ENCODE assay signal across 36 mouse cellular contexts in the genomic region with DNA sequence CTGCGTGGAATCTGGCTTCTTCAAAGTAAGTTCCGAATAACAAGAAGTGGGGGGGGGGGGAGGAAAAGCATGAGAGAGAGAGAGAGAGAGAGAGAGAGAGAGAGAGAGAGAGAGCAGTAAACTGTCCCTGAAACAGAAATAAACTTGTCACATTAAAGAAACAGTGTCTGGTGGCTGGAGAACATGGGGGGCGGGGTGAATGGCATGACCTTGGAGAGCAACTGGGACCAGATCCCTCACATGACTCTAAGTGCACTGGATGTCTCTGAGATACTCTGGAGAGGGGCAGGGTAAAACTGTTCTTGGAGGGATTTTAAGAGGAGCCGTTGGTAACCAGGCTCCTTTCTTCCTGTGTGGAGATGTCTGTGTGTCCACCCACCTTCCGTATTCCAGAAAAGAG. TPM values are rescaled to one million over a fixed set of nuclear protein-coding genes. Genes with fewer than 3 reads are reported as not detected.
DNase-seq lines count a peak whose midpoint lies in the region; ATAC-seq and TF ChIP-seq lines count a peak whose summit lies in the region.
"Had no signal": no experiment of that assay in that cellular context is flagged by ENCODE, and none has a peak within 500 bp of the region (broad histone marks: within the 10 kb centered on the region; RNA-seq: fewer than 3 reads in every experiment).

No protein-coding gene starts in this region.

- no peak for ATAC-seq in heart, embryonic 13.5 days (ENCODE audit: extremely low read depth, insufficient number of reproducible peaks, low FRiP score, low TSS enrichment)
- peak; percentile 13; the same call in 1 of the 2 replicates for ATAC-seq in lung, embryonic 14.5 days (ENCODE audit: insufficient read depth)
- peak; percentile 9; the same call in 1 of the 2 replicates for ATAC-seq in lung, postnatal 0 days
- ATAC-seq in hindbrain, embryonic 13.5 days (ENCODE audit: low FRiP score): no peak
- ATAC-seq: forebrain, embryonic 14.5 days; hindbrain, embryonic 16.5 days; intestine, embryonic 15.5 days; liver, postnatal 0 days; midbrain, embryonic 13.5 days; Patski had no signal

- no peak for TF ChIP-seq CTCF in lung, embryonic 14.5 days (IDR thresholded peaks at IDR 0.05; ENCODE audit: low read depth)
- TF ChIP-seq CTCF in lung, postnatal 0 days (IDR thresholded peaks at IDR 0.05): no peak

- H3K36me3 ChIP-seq in heart, embryonic 13.5 days: no peaks in the 10 kb centered on the region
- H3K36me3 ChIP-seq in lung, embryonic 14.5 days (ENCODE audit: insufficient read depth): no peaks in the 10 kb centered on the region
- no peaks in the 10 kb centered on the region for H3K36me3 ChIP-seq in lung, postnatal 0 days (ENCODE audit: insufficient read depth, low read length)
- no peaks in the 10 kb centered on the region for H3K36me3 ChIP-seq in hindbrain, embryonic 13.5 days
- H3K36me3 ChIP-seq: G1E; intestine, embryonic 15.5 days; midbrain, embryonic 13.5 days had no signal

- WGBS in heart, embryonic 13.5 days: 59% methylated on average over 5 of the region's 5 CpGs
- WGBS in lung, embryonic 14.5 days: 37% methylated on average over 5 of the region's 5 CpGs
- whole genome bisulfite sequencing in lung, postnatal 0 days: 65% methylated on average over 5 of the region's 5 CpGs
- 81% methylated on average over 5 of the region's 5 CpGs for WGBS in hindbrain, embryonic 13.5 days

- peaks cover 68% of the 10 kb centered on the region for H3K4me1 ChIP-seq in heart, embryonic 13.5 days
- peaks cover 58% of the 10 kb centered on the region for H3K4me1 ChIP-seq in lung, embryonic 14.5 days (ENCODE audit: insufficient read depth)
- H3K4me1 ChIP-seq in lung, postnatal 0 days (ENCODE audit: insufficient read depth, low read depth, low read length): peaks cover 5% of the 10 kb centered on the region
- H3K4me1 ChIP-seq in hindbrain, embryonic 13.5 days (replicated peaks): no peaks in the 10 kb centered on the region
- H3K4me1 ChIP-seq: megakaryocyte, embryonic 14.5 days had no signal

- H3K9me3 ChIP-seq in heart, embryonic 13.5 days: no peaks in the 10 kb centered on the region
- H3K9me3 ChIP-seq in lung, embryonic 14.5 days (ENCODE audit: low read depth, low read length): no peaks in the 10 kb centered on the region
- no peaks in the 10 kb centered on the region for H3K9me3 ChIP-seq in lung, postnatal 0 days (ENCODE audit: low read length)
- H3K9me3 ChIP-seq in hindbrain, embryonic 13.5 days: no peaks in the 10 kb centered on the region
- H3K9me3 ChIP-seq: intestine, embryonic 15.5 days; megakaryocyte, embryonic 14.5 days; midbrain, embryonic 13.5 days had no signal

- H3K4me3 ChIP-seq in heart, embryonic 13.5 days: no peak overlapping the region
- no peak overlapping the region for H3K4me3 ChIP-seq in lung, embryonic 14.5 days (ENCODE audit: low read depth, low read length)
- no peak overlapping the region for H3K4me3 ChIP-seq in lung, postnatal 0 days (ENCODE audit: low read depth, low read length)
- H3K4me3 ChIP-seq in hindbrain, embryonic 13.5 days: no peak overlapping the region
- H3K4me3 ChIP-seq: intestine, embryonic 15.5 days; layer of hippocampus, adult 2 months; megakaryocyte, embryonic 14.5 days; midbrain, embryonic 13.5 days had no signal

- DNase-seq in heart, postnatal 36 days: no peak
- peak; percentile 67 for DNase-seq in lung, embryonic 14.5 days
- DNase-seq in lung, adult 18-20 months: no peak
- peak; percentile 63 for DNase-seq in adrenal gland, postnatal 14 days
- no peak for DNase-seq in lung, postnatal 0 days (ENCODE audit: low spot score)
- no peak for DNase-seq in neural tube, embryonic 10.5 days (ENCODE audit: extremely low spot score, low spot score)
- DNase-seq: B cell, adult 2 months; cerebellum, adult 18-20 months; cerebellum, postnatal 25 days; heart, adult 11 months; kidney, adult 9 months; kidney, postnatal 25 days; layer of hippocampus, postnatal 36 days; liver, postnatal 0 days; retina, postnatal 1 day; right cerebral cortex, postnatal 25 days; spleen, adult 18-20 months; thymus, postnatal 14 days had no signal

- intact Hi-C loops in heart, postnatal 36 days (cut with DNase I): no loop called here

- no peaks in the 10 kb centered on the region for H3K27me3 ChIP-seq in heart, embryonic 13.5 days (replicated peaks)
- H3K27me3 ChIP-seq in lung, embryonic 14.5 days (ENCODE audit: insufficient read depth, low read length): no peaks in the 10 kb centered on the region
- no peaks in the 10 kb centered on the region for H3K27me3 ChIP-seq in lung, postnatal 0 days (replicated peaks; ENCODE audit: insufficient read depth, low read length)
- peaks cover 4% of the 10 kb centered on the region; the same call in 1 of the 2 replicates for H3K27me3 ChIP-seq in hindbrain, embryonic 13.5 days
- H3K27me3 ChIP-seq: intestine, embryonic 15.5 days; Patski had no signal

- TF ChIP-seq EP300 in lung, postnatal 0 days (IDR thresholded peaks at IDR 0.05): no peak

- H3K9ac ChIP-seq in heart, embryonic 13.5 days: no peak overlapping the region
- H3K9ac ChIP-seq in lung, embryonic 14.5 days: no peak overlapping the region
- no peak overlapping the region for H3K9ac ChIP-seq in lung, postnatal 0 days (replicated peaks; ENCODE audit: low read depth)
- H3K9ac ChIP-seq in hindbrain, embryonic 13.5 days: no peak overlapping the region
- H3K9ac ChIP-seq: intestine, embryonic 15.5 days; liver, postnatal 0 days; midbrain, embryonic 13.5 days had no signal

- no peak overlapping the region for H3K4me2 ChIP-seq in heart, embryonic 13.5 days
- no peak overlapping the region for H3K4me2 ChIP-seq in lung, embryonic 14.5 days
- no peak overlapping the region for H3K4me2 ChIP-seq in lung, postnatal 0 days (replicated peaks; ENCODE audit: low read depth, low read length)
- no peak overlapping the region for H3K4me2 ChIP-seq in hindbrain, embryonic 13.5 days
- H3K4me2 ChIP-seq: intestine, embryonic 15.5 days; midbrain, embryonic 13.5 days had no signal

- H3K27ac ChIP-seq in heart, embryonic 13.5 days (replicated peaks): peak overlapping the region; percentile 40
- peak overlapping the region; percentile 56; the same call in 1 of the 2 replicates for H3K27ac ChIP-seq in lung, embryonic 14.5 days (ENCODE audit: low read depth)
- no peak overlapping the region for H3K27ac ChIP-seq in lung, postnatal 0 days (ENCODE audit: low read length)
- H3K27ac ChIP-seq in hindbrain, embryonic 13.5 days: no peak overlapping the region
- H3K27ac ChIP-seq: layer of hippocampus, adult 2 months; midbrain, embryonic 13.5 days had no signal

RNA-seq across cellular contexts. Expression of a gene that starts 19.1 kb away (rescaled TPM):
- 59.4 and 64.5 TPM in 2 replicates for polyA plus RNA-seq in heart, embryonic 13.5 days (2015; fragmentation: Nextera tagmentation; extraction: Ambion mirVana)
- total RNA-seq in heart, postnatal 36 days (2021): 10 to 100 TPM; 21.1 to 25.9 TPM
- polyA plus RNA-seq in lung, embryonic 14.5 days (2014; fragmentation: Nextera tagmentation; extraction: Ambion mirVana): 165 and 171 TPM in 2 replicates
- 40.1 and 59.6 TPM in 2 replicates for total RNA-seq in adrenal gland, postnatal 14 days (2021)
- polyA plus RNA-seq in lung, postnatal 0 days (2015; fragmentation: Nextera tagmentation; extraction: Ambion mirVana): 408 and 422 TPM in 2 replicates
- 11.3 and 14.6 TPM in 2 replicates for polyA plus RNA-seq in hindbrain, embryonic 13.5 days (2015; fragmentation: Nextera tagmentation; extraction: Ambion mirVana)
- total RNA-seq: CH12.LX, G1E had no signal

RNA-seq across cellular contexts. Expression of a gene that starts 41.9 kb away (rescaled TPM):
- 0.19 and 3.0 TPM in 2 replicates for polyA plus RNA-seq in heart, embryonic 13.5 days (2015; fragmentation: Nextera tagmentation; extraction: Ambion mirVana)
- total RNA-seq in heart, postnatal 36 days (2021): not detected
- polyA plus RNA-seq in lung, embryonic 14.5 days (2014; fragmentation: Nextera tagmentation; extraction: Ambion mirVana): not detected in 2 replicates
- 1.3 and 46.7 TPM in 2 replicates for total RNA-seq in adrenal gland, postnatal 14 days (2021)
- not detected in 2 replicates for polyA plus RNA-seq in lung, postnatal 0 days (2015; fragmentation: Nextera tagmentation; extraction: Ambion mirVana)
- not detected in 2 replicates for polyA plus RNA-seq in hindbrain, embryonic 13.5 days (2015; fragmentation: Nextera tagmentation; extraction: Ambion mirVana)
- total RNA-seq: CH12.LX; gastrocnemius, adult 8-10 months; hematopoietic stem cell, adult 5-6 weeks; layer of hippocampus, adult 2 months; layer of hippocampus, postnatal 36 days; left cerebral cortex, postnatal 10 days; monocyte, adult 5-6 weeks had no signal
- polyA plus RNA-seq: forebrain, embryonic 14.5 days; frontal cortex, adult 2 months; G1E; hindbrain, embryonic 16.5 days; limb, embryonic 11.5 days; midbrain, embryonic 13.5 days; neural tube, embryonic 11.5 days; Patski had no signal

Comparison
In these comparisons a context has a peak if more than half of its experiments do, and no peak if none do; other contexts are left out.
1. H3K27ac ChIP-seq: peak in heart, embryonic 13.5 days (single experiment) and lung, embryonic 14.5 days (single experiment); none in lung, postnatal 0 days (single experiment) and hindbrain, embryonic 13.5 days (single experiment).
2. DNase-seq: peak in lung, embryonic 14.5 days (single experiment) and adrenal gland, postnatal 14 days (single experiment); none in heart, postnatal 36 days (0 of 2), lung, adult 18-20 months (0 of 2), lung, postnatal 0 days (single experiment) and neural tube, embryonic 10.5 days (single experiment).
3. ATAC-seq: peak in lung, embryonic 14.5 days (single experiment) and lung, postnatal 0 days (single experiment); none in heart, embryonic 13.5 days (single experiment) and hindbrain, embryonic 13.5 days (single experiment).